ENCODE assay signal across 10 mouse cellular contexts in the genomic region with DNA sequence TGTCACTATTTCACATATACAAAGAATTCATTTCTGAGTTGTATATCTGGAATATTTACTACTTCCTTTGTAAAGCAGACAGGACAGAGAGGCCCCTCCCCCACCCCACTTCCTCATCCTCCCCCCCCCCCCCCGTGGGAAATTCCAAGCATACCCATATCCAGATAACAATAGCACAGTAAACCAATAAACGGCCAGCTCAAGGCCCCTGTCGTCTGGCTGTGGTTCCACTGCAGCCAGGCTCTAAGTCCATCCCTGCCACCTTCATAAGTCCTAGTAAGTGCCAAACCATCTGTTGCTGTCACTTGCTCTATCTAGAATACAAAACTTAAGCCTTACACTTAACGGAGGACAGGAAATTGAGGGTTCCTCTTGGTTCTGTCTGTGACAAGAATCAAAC.
DNase-seq lines count a peak whose midpoint lies in the region; ATAC-seq lines count a peak whose summit lies in the region.
"Had no signal": no experiment of that assay in that cellular context is flagged by ENCODE, and none has a peak within 500 bp of the region (broad histone marks: within the 10 kb centered on the region; RNA-seq: fewer than 3 reads in every experiment).

No protein-coding gene starts in this region.

- H3K27me3 ChIP-seq in forebrain, embryonic 11.5 days (ENCODE audit: control insufficient read depth, insufficient read depth, low read length), result no peaks in the 10 kb centered on the region

- H3K4me2 ChIP-seq in forebrain, embryonic 11.5 days (ENCODE audit: low read depth, low read length, severe bottlenecking), result no peak overlapping the region

- DNase-seq in CD4-positive, CD25-positive, alpha-beta regulatory T cell, adult 2 months (ENCODE audit: low read depth, low spot score), result peak; percentile 32
- peak; percentile 9 for DNase-seq in ZHBTc4 (ENCODE audit: low read depth, low spot score)
- peak; percentile 22 for DNase-seq in heart, postnatal 14 days
- peak; percentile 42 to 73 for DNase-seq in kidney, postnatal 36 days
- DNase-seq in forebrain, embryonic 11.5 days (ENCODE audit: low spot score), result no peak
- DNase-seq in urinary bladder, postnatal 4 days (ENCODE audit: low spot score in 2 of 2), result no peak
- DNase-seq in layer of hippocampus, adult 9-10 months (ENCODE audit: low spot score), result no peak
- DNase-seq: cerebellum, postnatal 10 days; forebrain, postnatal 0 days had no signal

- no peak for ATAC-seq in CD4-positive, CD25-positive, alpha-beta regulatory T cell, adult 4 months
- ATAC-seq in forebrain, embryonic 11.5 days (replicated peaks; ENCODE audit: low FRiP score), result no peak
- ATAC-seq: forebrain, postnatal 0 days had no signal

- no peak overlapping the region for H3K4me3 ChIP-seq in forebrain, embryonic 11.5 days (ENCODE audit: low read depth, low read length)

- intact Hi-C loops in heart, postnatal 14 days (cut with DNase I), result loop anchor here (5.0 kb wide), 1 partner anchor 38 kb away; no protein-coding TSS in a partner anchor

- H3K9ac ChIP-seq in forebrain, embryonic 11.5 days (ENCODE audit: low read length), result no peak overlapping the region
- H3K9ac ChIP-seq: forebrain, postnatal 0 days had no signal

- H3K9me3 ChIP-seq in forebrain, embryonic 11.5 days (ENCODE audit: control insufficient read depth, low read length), result no peaks in the 10 kb centered on the region

- peaks cover 17% of the 10 kb centered on the region for H3K4me1 ChIP-seq in forebrain, embryonic 11.5 days (replicated peaks; ENCODE audit: control insufficient read depth, insufficient read depth, low read length)

- no peaks in the 10 kb centered on the region for H3K36me3 ChIP-seq in forebrain, embryonic 11.5 days (ENCODE audit: control insufficient read depth, insufficient read depth, low read length)

- 16% methylated on average over 4 of the region's 4 CpGs for WGBS in forebrain, embryonic 11.5 days

- H3K27ac ChIP-seq in forebrain, embryonic 11.5 days (ENCODE audit: low read depth, low read length), result no peak overlapping the region

Comparison
In these comparisons a context has a peak if more than half of its experiments do, and no peak if none do; other contexts are left out.
1. DNase-seq: peak in CD4-positive, CD25-positive, alpha-beta regulatory T cell, adult 2 months (single experiment), ZHBTc4 (single experiment), heart, postnatal 14 days (2 of 2) and kidney, postnatal 36 days (2 of 2); none in forebrain, embryonic 11.5 days (single experiment), urinary bladder, postnatal 4 days (0 of 2) and layer of hippocampus, adult 9-10 months (single experiment).